Mouse (Mus musculus) embryonic facial prominence, embryonic 15.5 days (tissue): ENCODE results near the gene Mon2. TPM values are rescaled to one million over a fixed set of nuclear protein-coding genes. Genes with fewer than 3 reads are reported as not detected.

Source experiments
- ATAC-seq: fragments of 200-750 bp; cut with Nextera tagmentation; 2 replicates; pipeline ENCODE4 v1.8.0; 2017; ENCODE audit warnings: low read depth, moderate TSS enrichment; ENCODE audit not compliant: insufficient number of reproducible peaks, low FRiP score, low TSS enrichment
- H3K27ac ChIP-seq: fragments of 300-500 bp; sonication (generic); replicated peaks from 2 replicates; pipeline ENCODE4 v1.5.1; 2015; ENCODE audit warnings: mild to moderate bottlenecking, inconsistent platforms
- H3K27me3 ChIP-seq: fragments of 300-500 bp; sonication (generic); 2 replicates; pipeline ENCODE4 v1.6.1; 2015; ENCODE audit warnings: inconsistent platforms
- H3K36me3 ChIP-seq: fragments of 300-500 bp; sonication (generic); 2 replicates; pipeline ENCODE4 v1.6.1; 2015; ENCODE audit warnings: mild to moderate bottlenecking, inconsistent platforms
- H3K4me1 ChIP-seq: fragments of 300-500 bp; sonication (generic); 2 replicates; pipeline ENCODE4 v1.6.1; 2015; ENCODE audit warnings: inconsistent platforms
- H3K4me2 ChIP-seq: fragments of 300-500 bp; sonication (generic); replicated peaks from 2 replicates; pipeline ENCODE4 v1.6.1; 2015; ENCODE audit warnings: mild to moderate bottlenecking, inconsistent platforms
- H3K4me3 ChIP-seq: fragments of 300-500 bp; sonication (generic); replicated peaks from 2 replicates; pipeline ENCODE4 v1.5.1; 2015; ENCODE audit warnings: mild to moderate bottlenecking, inconsistent platforms
- H3K9ac ChIP-seq: fragments of 300-500 bp; sonication (generic); 2 replicates; pipeline ENCODE4 v1.6.1; 2015; ENCODE audit warnings: inconsistent platforms
- H3K9me3 ChIP-seq: fragments of 300-500 bp; sonication (generic); replicated peaks from 2 replicates; pipeline ENCODE4 v1.6.1; 2016; ENCODE audit warnings: inconsistent platforms
- WGBS: fragments of 180-500 bp; shearing (Covaris S2); methylation state at CpG from one replicate; pipeline ENCODE4 v1.1.7; 2015; 5-methylcytosine and 5-hydroxymethylcytosine counted together
- polyA plus RNA-seq: library from polyadenylated mRNA; unstranded; fragments of >200 nt; fragmentation: Nextera tagmentation; extraction: Ambion mirVana; gene quantifications from 2 replicates; pipeline ENCODE4 v1.2.1, GENCODE M21; 2015

Gene Mon2
- polyA plus RNA-seq, 1 experiment from 2014 or later, result 32.2 TPM

DNA sequence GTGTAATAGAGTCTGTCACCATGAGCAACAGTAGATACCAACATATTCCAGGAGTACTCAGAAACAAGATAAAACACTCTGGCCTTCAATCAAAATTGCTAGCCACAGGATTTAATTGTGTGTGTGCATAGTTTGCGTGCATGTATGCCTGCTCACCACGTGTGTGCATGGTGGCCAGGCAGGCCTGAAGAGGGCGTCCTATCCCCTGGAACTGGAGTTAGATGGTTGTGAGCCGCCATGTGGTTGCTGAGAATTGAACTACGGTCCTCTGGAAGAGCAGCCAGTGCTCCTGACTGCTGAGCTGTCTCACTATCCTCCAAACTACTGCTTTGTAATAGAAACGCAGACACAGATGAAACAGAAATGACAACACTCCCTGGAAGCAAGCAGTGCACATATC lies 85.7 kb downstream of the Mon2 start:
- 87% methylated on average over 6 of the region's 6 CpGs for WGBS
- peak overlapping the region; percentile 68 for H3K27ac ChIP-seq
- ATAC-seq, result no peak

DNA sequence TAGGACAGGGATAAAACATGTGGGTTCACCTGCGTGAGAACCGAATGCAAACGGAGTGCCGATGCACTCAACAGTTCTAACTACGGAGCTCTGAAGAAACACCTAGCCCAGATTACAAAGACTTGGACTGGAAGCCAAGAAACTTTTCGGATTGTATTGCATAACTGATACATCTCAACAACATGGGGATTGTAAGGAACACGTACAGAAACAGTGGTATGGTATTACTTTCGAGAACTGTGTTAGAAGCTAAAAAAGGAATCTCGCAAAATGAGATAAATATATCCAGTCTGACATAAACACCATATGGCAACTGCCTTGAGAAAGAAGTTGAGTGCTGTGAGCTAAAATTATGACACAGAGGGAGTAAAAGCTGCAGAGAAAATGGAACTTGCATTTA lies 86.4 kb downstream of the Mon2 start:
- Histone ChIP-seq H3K9ac (no peak overlapping the region), H3K27ac (no peak overlapping the region)
- 76% methylated on average over 9 of the region's 9 CpGs for WGBS

More for the DNA sequence above, 85.7 kb downstream of the Mon2 start:
- Histone ChIP-seq H3K36me3 (peaks cover 27% of the 10 kb centered on the region), H3K4me2 (no peak overlapping the region), H3K4me3 (no peak overlapping the region), H3K4me1 (peaks cover 26% of the 10 kb centered on the region), H3K9ac (no peak overlapping the region), H3K27me3 (no peaks in the 10 kb centered on the region), H3K9me3 (no peaks in the 10 kb centered on the region)

DNA sequence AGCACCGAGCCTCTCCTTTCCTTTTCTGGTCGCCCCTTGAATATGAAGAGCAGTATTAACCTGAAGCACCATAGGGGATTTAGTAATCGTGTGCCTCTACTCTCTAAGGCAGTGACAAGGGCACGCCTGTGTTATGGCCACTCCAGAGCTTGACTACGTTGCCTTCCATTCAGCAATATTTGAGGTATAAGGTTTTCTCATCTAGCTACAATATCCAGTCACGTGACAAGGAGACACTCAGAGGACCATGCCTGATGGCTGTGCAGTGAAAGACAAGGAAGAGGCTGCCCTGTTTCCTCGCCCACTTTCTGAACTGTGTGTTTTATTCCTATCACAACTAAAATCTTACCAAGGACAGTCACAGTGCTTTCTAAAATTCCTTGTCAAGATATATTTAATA lies 87.9 kb downstream of the Mon2 start:
- ATAC-seq, result no peak
- 77% methylated on average over 7 of the region's 7 CpGs for WGBS
- peaks cover 26% of the 10 kb centered on the region for H3K4me1 ChIP-seq
- no peak overlapping the region for H3K4me3 ChIP-seq
- H3K36me3 ChIP-seq, result peaks cover 13% of the 10 kb centered on the region; the same call in 1 of the 2 replicates
- H3K9ac ChIP-seq, result no peak overlapping the region
- no peaks in the 10 kb centered on the region for H3K27me3 ChIP-seq
- H3K4me2 ChIP-seq, result no peak overlapping the region
- no peaks in the 10 kb centered on the region for H3K9me3 ChIP-seq
- 0 out of 2 replicates have a peak overlapping the region, but pooled peaks have one; percentile 100 for H3K27ac ChIP-seq

More for the DNA sequence above, 86.4 kb downstream of the Mon2 start:
- ATAC-seq, result no peak
- Histone ChIP-seq H3K36me3 (peaks cover 22% of the 10 kb centered on the region; the same call in 1 of the 2 replicates), H3K27me3 (no peaks in the 10 kb centered on the region), H3K9me3 (no peaks in the 10 kb centered on the region), H3K4me1 (peaks cover 26% of the 10 kb centered on the region), H3K4me3 (no peak overlapping the region), H3K4me2 (no peak overlapping the region)

DNA sequence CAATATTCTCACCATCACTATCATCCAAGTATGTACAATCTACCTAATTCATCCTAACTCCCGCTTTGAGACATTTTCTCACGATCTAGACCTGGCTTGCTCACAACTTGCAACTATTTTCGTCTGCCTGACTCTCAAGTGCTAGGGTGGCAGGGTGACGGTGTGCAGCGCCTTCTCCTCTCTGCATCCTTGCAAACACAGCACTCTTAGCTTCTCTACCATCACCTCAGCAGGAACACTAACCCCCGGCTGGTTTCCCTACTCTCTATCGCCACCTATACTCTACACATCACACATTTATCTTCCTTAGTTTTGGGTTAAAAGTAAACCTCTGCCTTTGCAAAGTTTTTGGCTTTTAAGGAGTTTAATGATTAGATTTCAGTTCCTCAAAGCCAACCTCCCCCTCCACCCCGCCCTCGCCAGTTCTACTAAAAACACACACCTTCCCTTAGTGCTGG lies 88.6 kb downstream of the Mon2 start:
- Histone ChIP-seq H3K9ac (no peak overlapping the region), H3K4me1 (peaks cover 32% of the 10 kb centered on the region), H3K4me2 (no peak overlapping the region), H3K4me3 (no peak overlapping the region), H3K27ac (peak overlapping the region; percentile 100; the same call in 1 of the 2 replicates), H3K27me3 (no peaks in the 10 kb centered on the region), H3K36me3 (peaks cover 10% of the 10 kb centered on the region; the same call in 1 of the 2 replicates), H3K9me3 (no peaks in the 10 kb centered on the region)
- 17% methylated on average over 9 of the region's 9 CpGs for WGBS
- ATAC-seq, result no peak

DNA sequence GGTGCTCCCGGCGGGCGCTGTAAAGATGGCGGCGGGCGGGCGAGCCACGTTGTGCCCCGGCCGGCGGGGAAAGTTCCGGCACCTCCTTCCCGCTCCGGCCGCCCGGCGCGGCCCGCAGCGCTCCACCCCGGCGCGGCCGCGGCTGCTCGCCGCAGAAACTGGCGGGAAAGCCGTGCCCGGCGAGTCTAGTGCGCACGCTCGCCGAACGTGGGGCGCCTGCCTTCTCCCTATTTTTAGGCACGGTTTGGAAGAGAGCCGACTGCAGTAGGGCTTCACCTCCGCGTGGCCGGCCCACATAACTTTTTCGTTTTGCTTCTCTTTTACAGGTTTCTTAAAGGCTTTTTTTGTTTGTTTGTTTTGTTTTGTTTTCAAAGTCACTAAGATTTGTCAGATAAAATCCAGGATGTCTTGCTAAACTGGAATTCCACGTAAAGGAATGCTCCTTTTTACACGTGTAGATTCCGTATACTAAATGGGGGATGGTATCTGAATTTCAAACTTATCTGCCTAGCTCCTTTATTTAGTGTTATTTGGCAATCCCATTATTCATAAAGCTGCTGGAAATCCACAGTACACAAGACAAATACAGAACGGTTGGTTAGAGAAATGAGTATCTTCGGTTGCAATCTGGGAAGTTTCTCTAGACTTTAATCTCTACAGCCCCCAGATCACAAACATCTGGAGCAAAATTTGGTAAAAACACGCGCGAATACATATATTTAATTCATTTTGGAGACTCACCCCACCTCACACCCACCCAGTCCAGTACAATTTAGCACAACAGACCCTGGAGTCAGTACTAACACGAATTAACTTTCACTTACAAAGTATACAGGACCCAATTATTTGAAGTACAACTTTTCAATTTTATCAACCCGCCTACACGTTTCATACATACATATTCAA lies 89.7 kb downstream of the Mon2 start:
- WGBS, result 5% methylated on average over 54 of the region's 54 CpGs
- peak overlapping the region; percentile 56 for H3K4me2 ChIP-seq
- H3K4me1 ChIP-seq, result peaks cover 30% of the 10 kb centered on the region
- H3K4me3 ChIP-seq, result peak overlapping the region; percentile 91
- peaks cover 10% of the 10 kb centered on the region; the same call in 1 of the 2 replicates for H3K36me3 ChIP-seq
- H3K27me3 ChIP-seq, result no peaks in the 10 kb centered on the region
- no peaks in the 10 kb centered on the region for H3K9me3 ChIP-seq
- ATAC-seq, result peak; percentile 81
- peak overlapping the region; percentile 100 for H3K9ac ChIP-seq
- H3K27ac ChIP-seq, result peak overlapping the region; percentile 100

DNA sequence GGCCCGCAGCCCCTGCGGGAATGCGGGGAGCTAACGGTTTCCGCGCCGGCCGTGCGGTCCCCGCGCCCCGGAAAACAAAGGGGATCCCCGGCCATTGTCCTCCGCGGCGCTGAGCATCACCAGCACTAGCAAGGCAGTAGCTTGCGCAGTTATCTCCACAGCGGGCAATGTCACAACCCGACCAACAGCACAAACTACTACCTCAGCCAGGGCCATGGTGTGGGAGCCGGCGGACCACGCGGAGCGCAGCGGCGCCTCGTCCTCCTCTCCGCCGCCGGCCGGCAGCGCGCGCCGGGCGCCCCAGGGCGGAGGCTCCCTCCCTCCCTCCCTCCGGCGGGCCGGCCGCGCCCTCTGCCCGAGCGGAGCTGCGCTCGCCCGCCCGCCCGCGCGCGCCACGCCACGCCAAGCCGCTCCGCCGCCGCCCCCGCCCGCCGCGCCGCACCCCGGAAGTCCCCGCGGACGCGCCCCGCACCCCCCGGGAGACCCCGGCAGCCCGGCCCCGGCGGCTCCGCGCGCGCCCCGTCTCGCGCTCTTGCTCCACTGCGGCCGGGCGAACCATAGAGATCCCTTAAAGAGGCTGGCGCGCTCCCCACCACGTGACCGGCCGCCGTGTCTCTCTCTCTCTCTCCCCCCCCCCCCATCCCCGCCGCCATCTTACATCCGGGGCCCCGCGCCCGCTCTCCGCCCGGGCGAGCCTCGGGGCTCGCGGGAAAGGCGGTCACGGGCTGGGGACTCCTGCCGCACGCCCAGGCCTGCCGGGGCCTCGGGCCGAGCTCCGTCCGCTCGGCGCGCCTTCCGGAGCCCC lies 90.6 kb downstream of the Mon2 start:
- Histone ChIP-seq H3K27ac (peak overlapping the region; percentile 100), H3K4me3 (peak overlapping the region; percentile 91), H3K9ac (peak overlapping the region; percentile 100), H3K4me1 (peaks cover 21% of the 10 kb centered on the region), H3K9me3 (no peaks in the 10 kb centered on the region), H3K27me3 (no peaks in the 10 kb centered on the region), H3K36me3 (peaks cover 12% of the 10 kb centered on the region), H3K4me2 (peak overlapping the region; percentile 56)
- peak; percentile 88 for ATAC-seq
- under 1% methylated on average over 91 of the region's 115 CpGs for WGBS

DNA sequence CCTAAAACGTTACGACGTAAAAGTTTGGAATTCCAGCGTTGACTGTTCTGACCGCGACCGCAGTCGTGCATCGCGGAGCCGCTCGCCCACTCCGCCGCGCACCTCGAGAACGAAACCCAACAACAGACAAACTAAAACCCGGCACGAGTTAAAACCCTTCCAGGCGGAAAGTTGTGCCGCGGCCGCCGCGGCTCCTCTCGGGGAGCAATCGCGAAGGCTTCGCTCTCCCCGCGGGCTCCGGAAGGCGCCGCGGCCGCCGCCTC lies 91.1 kb downstream of the Mon2 start:
- peak overlapping the region; percentile 100 for H3K9ac ChIP-seq
- peak overlapping the region; percentile 91 for H3K4me3 ChIP-seq
- WGBS, result under 1% methylated on average over 36 of the region's 37 CpGs
- H3K27me3 ChIP-seq, result no peaks in the 10 kb centered on the region
- no peak for ATAC-seq
- H3K4me2 ChIP-seq, result peak overlapping the region; percentile 56; the same call in 1 of the 2 replicates
- H3K9me3 ChIP-seq, result no peaks in the 10 kb centered on the region
- H3K27ac ChIP-seq, result peak overlapping the region; percentile 100
- H3K36me3 ChIP-seq, result peaks cover 14% of the 10 kb centered on the region
- peaks cover 19% of the 10 kb centered on the region for H3K4me1 ChIP-seq

DNA sequence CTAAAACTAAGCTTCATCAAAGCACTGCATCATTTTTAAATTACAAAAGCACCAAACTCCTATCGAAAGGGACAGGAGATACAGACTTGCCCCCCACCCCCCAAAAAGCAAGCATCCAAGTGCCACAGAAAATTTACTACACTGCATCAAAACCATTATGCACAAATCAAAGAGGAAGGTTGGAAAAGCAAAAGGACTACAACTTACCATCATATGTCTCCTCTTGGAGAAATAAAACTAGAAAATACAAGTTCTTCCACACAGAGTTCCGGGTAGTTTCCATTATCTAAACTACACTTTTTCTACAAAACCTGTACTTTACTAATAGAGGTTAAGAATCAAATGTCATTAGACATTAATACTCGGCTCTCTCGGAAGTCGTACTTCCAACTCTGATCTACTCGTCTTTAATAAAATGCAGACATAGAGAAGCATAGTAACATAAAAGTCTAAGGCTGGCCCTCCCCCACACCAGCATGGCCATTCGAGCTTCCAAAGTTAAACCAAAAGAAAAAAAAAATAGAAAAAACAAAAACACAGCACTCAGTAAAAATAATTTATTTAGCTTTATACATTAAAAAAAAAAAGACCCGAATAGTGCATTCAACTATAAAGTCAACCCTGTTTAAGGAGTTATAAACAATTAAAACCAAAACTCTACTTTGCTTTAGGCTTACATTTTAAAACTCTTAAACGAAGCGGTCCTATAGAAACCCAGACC lies 91.6 kb downstream of the Mon2 start:
- Histone ChIP-seq H3K9ac (peak overlapping the region; percentile 100), H3K9me3 (no peaks in the 10 kb centered on the region), H3K36me3 (peaks cover 17% of the 10 kb centered on the region), H3K27ac (peak overlapping the region; percentile 100), H3K4me2 (peak overlapping the region; percentile 56), H3K27me3 (no peaks in the 10 kb centered on the region), H3K4me3 (peak overlapping the region; percentile 91), H3K4me1 (peaks cover 19% of the 10 kb centered on the region)
- under 1% methylated on average over 10 of the region's 10 CpGs for WGBS
- no peak for ATAC-seq

DNA sequence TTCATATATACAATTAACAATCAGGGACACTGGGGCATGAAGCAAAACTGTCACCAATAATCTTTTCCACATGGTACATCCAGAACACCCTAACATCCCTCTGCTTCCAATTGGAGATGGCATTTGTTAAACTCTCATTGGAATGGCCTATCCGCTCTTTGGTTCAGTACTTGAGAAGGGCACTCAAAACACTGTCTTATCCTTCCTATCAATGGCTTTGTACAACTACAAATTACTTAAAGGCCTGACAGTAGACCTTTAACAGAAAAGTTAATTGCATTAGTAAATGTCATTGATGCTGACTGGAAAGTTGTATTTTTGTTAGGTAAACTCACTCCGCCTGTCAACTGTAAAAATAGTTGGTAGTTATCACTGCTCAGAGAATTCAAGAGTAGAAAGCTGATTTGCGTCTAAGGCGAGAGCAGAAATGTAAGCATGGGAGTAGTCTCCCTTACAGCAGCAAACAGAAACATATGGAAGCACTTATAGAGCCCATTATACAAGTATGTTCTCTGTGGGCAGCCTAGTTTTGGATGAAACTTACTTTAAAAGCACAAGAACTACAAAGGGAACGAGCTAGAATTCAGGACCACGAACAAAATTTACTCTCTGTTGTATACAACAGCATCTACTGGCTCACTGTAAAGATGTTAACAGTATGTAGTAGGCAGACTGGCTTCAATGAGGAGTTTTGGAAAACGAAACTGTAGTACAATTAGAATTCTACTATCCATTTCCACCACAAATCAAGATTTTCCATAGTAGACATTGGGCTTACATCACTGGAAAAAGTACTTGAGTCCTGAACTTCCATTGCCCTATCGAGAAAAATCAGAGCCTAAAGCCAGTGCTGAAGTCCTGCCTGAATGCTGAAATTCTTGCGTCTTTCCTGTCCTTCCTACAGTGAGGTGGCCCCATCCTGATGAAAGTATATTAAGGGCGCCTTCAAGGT lies 92.5 kb downstream of the Mon2 start:
- WGBS, result 20% methylated on average over 10 of the region's 10 CpGs
- peaks cover 19% of the 10 kb centered on the region for H3K4me1 ChIP-seq
- H3K4me2 ChIP-seq, result peak overlapping the region; percentile 45
- H3K36me3 ChIP-seq, result peaks cover 17% of the 10 kb centered on the region
- H3K4me3 ChIP-seq, result peak overlapping the region; percentile 91
- H3K27ac ChIP-seq, result peak overlapping the region; percentile 100
- no peak for ATAC-seq
- no peaks in the 10 kb centered on the region for H3K27me3 ChIP-seq
- no peaks in the 10 kb centered on the region for H3K9me3 ChIP-seq
- H3K9ac ChIP-seq, result peak overlapping the region; percentile 100
